Mouse (Mus musculus) brain, embryonic 14.5 days (tissue): ENCODE measurements around the gene Tex29.

ENCODE experiments used
- CTCF ChIP-seq: fragments of 200-500 bp; IDR thresholded peaks from 2 replicates; pipeline ENCODE4 v1.5.1; 2012; ENCODE audit warnings: inconsistent platforms, mild to moderate bottlenecking, moderate library complexity, borderline replicate concordance; ENCODE audit not compliant: insufficient read depth, insufficient read length; ENCODE audit errors: extremely low read depth
- POLR2A ChIP-seq: fragments of 200-500 bp; IDR thresholded peaks from 2 replicates; pipeline ENCODE4 v1.6.1; 2012; ENCODE audit warnings: mild to moderate bottlenecking, inconsistent platforms, borderline replicate concordance; ENCODE audit not compliant: poor library complexity, insufficient read depth, insufficient read length, severe bottlenecking; ENCODE audit errors: extremely low read depth

- peak; percentile 42; the same call in 1 of the 2 replicates for TF ChIP-seq CTCF
- TF ChIP-seq POLR2A: no peak
Measured at GRCm38 (mm10) chr8:11815206-11815605, 25.1 kb upstream of the Tex29 start.
